Mouse (Mus musculus) ES-CJ7 (cell line): ENCODE results near the gene Mepe.
A peak's percentile ranks its signal among the peaks of the same experiment; 100 is the strongest.

ENCODE experiments used
- DNase-seq: peaks from one replicate; pipeline ENCODE4 v3.0.0; 2011; ENCODE audit warnings: low read depth, low spot score

Mepe gene

DNA sequence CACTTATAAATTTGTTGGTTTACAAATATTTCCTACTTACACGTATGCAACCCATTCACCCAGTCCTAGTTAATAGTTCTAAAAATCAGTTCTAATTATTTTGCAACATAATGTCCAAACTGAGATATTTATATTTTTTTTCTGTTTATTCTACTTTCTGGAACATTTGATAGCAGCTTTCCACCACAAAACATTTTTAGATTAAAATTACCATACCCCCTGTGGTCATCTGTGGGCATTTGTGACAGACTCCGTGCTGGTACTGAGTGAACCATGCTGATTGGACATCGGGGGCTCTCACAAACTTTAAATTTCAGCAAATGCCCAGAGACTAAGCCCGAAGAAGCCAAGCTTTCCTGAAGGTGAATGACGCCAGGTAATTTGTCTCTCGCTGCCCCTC lies at the start of gene Mepe:
Gene Mepe (plus strand): TSS at position 301 of the 400 bp plus-strand sequence.
- no peak for DNase-seq

- no peak for DNase-seq
Measured at GRCm38 (mm10) chr5:104294201-104294600, 30.9 kb upstream of the Mepe start.

- DNase-seq = no peak
Measured at GRCm38 (mm10) chr5:104298994-104299393, 26.1 kb upstream of the Mepe start, which contains the start of gene Ibsp. Ibsp (plus strand) TSS chr5:104299171.

DNA sequence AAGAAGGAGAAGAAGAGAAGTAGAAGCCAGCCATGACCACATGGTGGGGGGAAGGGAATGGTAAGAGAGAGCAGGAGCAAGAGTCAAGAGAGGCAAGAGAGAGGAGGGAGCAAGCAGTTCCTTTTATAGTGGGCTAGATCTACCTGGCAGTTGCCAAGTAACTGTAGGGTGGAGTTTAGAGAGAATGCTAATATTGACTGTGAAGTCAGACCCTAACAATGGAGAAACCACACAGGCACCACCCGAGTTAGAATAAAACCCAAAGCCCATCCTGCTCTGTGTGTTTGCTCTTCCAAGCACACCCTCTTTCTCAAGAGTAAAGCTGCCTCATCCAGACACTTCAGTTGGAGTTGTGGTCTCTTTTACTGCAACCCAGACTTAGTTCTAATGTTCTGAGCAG lies 11.1 kb upstream of the Mepe start:
- no peak for DNase-seq

- DNase-seq = no peak
Measured at GRCm38 (mm10) chr5:104326884-104327283, 1.8 kb downstream of the Mepe start.

DNA sequence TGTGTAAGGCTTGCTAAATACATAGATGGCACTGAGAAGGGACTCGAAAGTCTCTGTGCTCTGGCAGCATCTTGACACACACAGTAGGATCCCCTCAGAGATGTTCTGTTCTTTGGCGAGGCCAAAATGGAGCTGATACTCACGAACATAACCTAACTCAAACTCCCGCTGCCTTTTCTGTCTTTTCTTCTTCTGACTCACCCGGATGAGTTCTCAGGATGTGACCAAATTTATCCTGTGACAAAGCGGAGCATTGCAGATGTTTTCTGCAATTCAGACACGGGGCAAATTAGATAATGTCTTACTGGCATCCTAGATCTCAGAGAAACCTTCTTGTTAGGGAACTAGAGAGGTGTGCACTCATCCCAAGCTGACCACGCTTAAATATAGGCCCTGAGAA lies 2.3 kb downstream of the Mepe start:
- no peak for DNase-seq

DNA sequence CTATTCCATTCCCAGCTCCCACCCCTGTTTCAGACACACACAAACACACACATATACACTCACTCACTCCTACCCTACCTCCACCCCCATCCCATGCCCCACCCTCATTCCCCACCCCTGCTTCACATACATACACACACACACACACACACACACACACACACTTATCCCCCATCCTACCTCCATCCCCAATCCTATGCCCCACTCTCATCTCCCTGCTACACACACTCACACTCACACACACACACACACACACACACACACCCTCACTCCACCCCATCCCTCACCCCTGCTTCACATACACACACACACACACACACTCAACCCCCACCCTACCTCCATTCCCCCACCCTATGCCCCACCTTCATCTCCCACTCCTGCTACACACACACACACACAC lies 2.7 kb downstream of the Mepe start:
- no peak for DNase-seq

- no peak for DNase-seq
Measured at GRCm38 (mm10) chr5:104328317-104328850, 3.3 kb downstream of the Mepe start.

DNA sequence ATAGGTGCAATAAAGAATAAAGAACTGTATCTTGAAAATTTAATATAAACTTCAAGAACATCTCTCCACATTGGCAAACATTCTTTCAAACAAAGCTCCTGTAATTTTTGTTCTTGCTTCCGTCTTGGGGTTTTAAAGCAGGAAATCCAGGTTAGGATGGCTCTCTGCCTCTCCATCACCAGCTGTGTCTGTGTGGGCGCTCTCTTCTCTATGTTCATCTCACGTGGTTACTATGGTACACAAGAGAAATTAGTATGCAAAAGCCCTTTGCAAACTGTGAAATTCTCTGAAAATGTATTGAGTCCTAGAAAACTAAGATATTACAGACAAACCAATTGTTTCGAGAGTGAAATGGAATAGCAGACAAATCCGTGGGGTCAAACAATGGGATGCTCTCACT lies 4.3 kb downstream of the Mepe start:
- DNase-seq = no peak

DNA sequence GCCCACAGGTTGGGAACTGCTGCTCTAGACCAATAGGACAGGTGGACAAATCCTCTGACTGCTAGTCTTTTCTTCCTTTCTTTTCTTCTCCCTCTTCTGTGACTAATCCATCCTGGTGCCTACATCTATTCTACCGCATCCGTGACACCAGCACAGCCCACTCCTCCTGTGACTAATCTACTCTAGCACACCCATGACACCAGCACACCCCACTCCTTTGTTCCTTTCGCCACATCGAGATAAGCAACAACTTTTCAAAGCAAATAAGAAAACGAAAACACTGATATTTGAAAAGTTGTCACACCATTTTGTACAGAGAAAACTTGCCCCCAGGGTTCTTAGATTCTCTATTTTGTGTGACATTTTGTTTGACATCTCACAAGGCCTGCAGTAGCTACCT lies 5.0 kb downstream of the Mepe start:
- no peak for DNase-seq

DNA sequence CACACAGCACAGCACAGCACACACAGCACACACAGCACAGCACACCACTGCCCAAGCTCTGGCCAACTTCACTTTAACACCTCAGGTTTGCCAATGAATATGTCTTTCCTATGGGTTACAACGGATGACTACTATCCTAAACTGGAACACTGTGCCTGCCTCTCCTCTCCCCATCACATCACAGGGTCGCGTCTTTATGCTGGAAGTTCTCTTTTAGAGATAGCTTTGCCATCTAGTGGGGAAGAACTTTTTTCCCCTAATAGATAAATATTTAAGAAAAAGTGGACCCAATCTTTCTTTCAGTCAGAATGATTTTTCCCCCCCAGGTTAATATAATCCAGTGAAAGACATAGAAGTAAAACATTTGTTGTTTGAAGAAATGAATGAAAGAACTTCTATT lies 7.2 kb downstream of the Mepe start:
- DNase-seq = no peak

DNA sequence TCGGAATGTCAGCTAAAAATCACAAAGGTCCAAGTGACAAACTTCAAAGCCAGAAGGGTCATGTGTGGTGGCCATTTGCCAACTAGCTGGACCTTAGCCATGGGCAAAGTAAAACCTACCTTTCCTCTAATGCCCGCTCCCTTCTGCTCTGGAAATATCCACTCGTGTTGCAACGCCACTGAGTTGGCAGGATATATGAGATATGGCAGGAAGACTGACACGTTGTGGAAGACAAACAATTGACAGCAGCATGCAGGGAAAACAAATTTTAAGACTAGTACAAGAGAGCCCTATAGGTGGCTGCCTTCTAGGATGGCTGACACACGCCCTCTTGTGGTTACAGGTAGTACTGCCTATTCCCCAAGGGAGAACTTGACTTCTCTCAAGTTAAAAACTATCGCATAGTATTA lies 8.1 kb downstream of the Mepe start:
- DNase-seq = peak; percentile 65

GRCm38 (mm10) chr5:104333643-104334042 lies 8.5 kb downstream of the Mepe start:
- no peak for DNase-seq

DNA sequence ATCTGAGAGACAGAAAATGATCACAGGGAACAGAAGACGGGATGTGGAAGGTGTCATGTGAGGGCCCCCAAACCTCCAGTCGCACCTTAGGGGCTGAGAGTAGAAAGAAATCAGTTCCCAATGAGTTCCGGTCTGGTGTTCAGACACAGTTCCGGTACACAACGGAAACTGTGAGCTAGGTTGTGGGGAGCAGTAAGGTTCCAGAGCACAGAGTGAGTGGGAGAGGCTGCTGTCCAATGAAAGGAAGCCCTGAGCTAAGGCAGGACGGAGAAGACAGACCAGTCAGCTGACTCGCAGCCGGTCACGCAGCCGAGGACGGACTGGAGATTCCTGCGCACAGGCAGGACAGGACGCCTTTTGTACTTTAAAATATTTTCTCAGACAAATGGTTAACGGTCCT lies 9.4 kb downstream of the Mepe start:
- DNase-seq = no peak

- no peak for DNase-seq
Measured at GRCm38 (mm10) chr5:104335962-104336361, 10.8 kb downstream of the Mepe start.

DNA sequence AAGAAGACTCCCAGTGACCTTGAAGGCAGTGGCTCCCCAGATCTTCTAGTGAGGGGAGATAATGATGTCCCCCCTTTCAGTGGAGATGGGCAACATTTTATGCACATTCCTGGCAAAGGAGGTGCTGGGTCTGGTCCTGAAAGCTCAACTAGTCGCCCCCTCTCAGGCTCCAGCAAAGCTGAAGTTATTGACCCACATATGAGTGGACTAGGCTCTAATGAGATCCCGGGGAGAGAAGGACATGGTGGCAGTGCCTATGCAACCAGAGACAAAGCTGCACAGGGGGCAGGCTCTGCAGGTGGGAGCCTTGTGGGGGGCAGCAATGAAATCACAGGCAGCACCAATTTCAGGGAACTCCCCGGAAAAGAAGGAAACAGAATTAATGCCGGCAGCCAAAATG lies 12.4 kb downstream of the Mepe start:
- DNase-seq = no peak

DNA sequence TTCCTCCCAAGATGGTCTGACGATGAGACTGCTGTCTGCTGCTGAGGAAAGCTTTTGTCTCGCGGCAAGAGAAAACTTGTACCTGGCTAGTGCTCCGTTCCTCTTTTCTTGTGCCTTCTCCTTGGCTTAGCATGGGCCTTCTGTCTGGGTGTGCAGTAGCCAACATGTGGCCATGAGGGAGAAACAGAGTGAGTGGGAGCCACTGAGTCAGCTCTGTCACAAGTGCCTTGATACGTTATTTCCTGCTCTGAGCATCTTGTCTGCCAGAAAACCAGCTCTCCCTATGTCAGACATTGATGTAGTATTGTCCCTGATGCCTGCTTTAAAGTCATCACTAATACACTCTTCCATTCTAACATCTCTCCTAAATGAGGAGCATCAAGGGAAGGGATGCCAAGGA lies 13.9 kb downstream of the Mepe start:
- no peak for DNase-seq

- DNase-seq = peak; percentile 89
Measured at GRCm38 (mm10) chr5:104339706-104340512, 14.8 kb downstream of the Mepe start.

- no peak for DNase-seq
Measured at GRCm38 (mm10) chr5:104340513-104340829, 15.3 kb downstream of the Mepe start.

DNA sequence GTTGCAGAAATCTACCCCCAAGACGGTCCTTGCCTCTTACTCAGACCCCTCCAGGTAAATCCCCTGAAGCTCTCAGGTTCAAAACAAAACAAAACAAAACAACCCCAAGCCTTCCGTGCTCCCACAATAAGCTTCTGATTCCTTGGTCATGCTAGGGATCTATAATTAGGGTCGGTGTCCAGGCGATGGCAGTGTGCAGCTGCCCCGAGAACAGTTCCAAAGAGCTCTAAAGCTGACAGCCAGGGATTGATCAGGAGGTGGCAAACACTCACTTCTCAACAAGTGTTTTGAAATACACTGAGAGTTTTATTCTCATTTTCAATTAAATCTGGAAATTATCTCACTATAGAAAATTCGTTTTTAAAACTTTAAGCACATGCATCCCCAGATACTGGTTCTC lies 17.8 kb downstream of the Mepe start:
- peak; percentile 41 for DNase-seq

DNA sequence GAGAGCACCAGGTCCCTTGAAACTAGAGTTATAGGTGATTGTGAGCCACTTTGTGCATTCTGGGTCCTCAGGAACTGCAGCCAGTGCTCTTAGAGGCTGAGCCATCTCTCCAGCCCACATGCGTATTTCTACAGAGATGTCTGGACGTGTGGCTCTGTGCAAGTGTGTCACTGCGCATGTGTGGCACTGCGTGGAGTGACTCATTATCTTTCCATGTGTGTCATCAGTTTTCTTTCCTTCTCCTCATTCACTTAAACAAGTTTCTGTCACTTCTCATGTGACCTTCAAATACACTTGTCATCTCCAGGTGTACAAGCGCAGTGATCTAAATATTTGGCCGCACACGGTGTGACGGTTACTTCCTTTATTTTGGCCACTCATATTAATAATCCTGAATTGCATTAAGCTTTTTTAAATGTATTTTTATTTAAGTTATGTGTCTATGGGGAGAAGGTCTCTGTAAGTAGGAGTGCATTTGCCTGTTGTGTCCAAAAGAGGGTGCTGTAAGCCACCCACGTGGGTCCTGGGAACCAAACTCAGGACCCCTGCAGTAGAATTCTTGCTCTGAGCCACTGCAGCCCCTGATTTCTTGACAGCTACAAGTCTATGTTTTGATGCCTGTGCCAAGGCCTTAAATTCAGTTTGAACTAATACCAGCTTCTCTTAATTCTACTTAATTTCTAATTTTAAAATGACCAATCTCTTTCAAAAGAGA lies 19.6 kb downstream of the Mepe start:
- peak; percentile 60 for DNase-seq

GRCm38 (mm10) chr5:104345241-104345630 lies 20.1 kb downstream of the Mepe start:
- no peak for DNase-seq

DNA sequence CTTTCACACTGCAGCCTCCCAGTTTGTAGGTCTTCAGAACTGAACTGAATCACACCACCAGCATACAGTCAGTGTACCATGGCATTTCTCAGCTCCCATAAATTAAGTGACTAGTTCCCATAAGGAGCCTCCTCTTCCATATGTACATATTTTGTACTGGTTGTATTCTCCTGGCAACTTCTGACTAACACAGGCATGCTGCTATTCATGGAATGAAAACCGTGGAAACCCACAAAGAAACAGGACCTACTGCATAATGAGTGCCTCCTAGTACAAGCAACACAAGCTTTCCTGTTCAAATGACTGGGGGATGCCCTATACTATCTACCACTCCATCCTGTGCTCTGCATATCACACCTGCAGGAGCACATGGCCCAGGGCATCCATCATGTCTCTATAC lies 25.9 kb downstream of the Mepe start:
- no peak for DNase-seq
